Mouse (Mus musculus) heart, embryonic 10.5 days (tissue): Measurements from ENCODE around the gene Tcte1. TPM values are rescaled to one million over a fixed set of nuclear protein-coding genes. Genes with fewer than 3 reads are reported as not detected.
A peak's percentile ranks its signal among the peaks of the same experiment; 100 is the strongest.

Experiments
- DNase-seq: peaks from one replicate; pipeline ENCODE4 v3.0.0-alpha.2; 2017; ENCODE audit warnings: low spot score
- H3K27ac ChIP-seq: fragments of 300-500 bp; sonication (generic); 2 replicates; pipeline ENCODE4 v1.5.1; 2016; ENCODE audit warnings: mild to moderate bottlenecking
- H3K27me3 ChIP-seq: fragments of 300-500 bp; sonication (generic); 2 replicates; pipeline ENCODE4 v1.6.1; 2016; ENCODE audit warnings: mild to moderate bottlenecking; ENCODE audit not compliant: poor library complexity, insufficient read depth, severe bottlenecking
- H3K36me3 ChIP-seq: fragments of 300-500 bp; sonication (generic); 2 replicates; pipeline ENCODE4 v1.6.1; 2016; ENCODE audit warnings: mild to moderate bottlenecking, moderate library complexity
- H3K4me1 ChIP-seq: fragments of 300-500 bp; sonication (generic); 2 replicates; pipeline ENCODE4 v1.6.1; 2016; ENCODE audit warnings: mild to moderate bottlenecking
- H3K4me3 ChIP-seq: fragments of 300-500 bp; sonication (generic); 2 replicates; pipeline ENCODE4 v1.5.1; 2016; ENCODE audit warnings: mild to moderate bottlenecking, moderate library complexity
- H3K9me3 ChIP-seq: fragments of 300-500 bp; sonication (generic); 2 replicates; pipeline ENCODE4 v1.6.1; 2016; ENCODE audit warnings: mild to moderate bottlenecking, moderate library complexity
- WGBS: fragments of 180-500 bp; shearing (Covaris S2); methylation state at CpG from one replicate; pipeline ENCODE4 v1.1.7; 2016; 5-methylcytosine and 5-hydroxymethylcytosine counted together
- polyA plus RNA-seq: library from polyadenylated mRNA; unstranded; fragments of >200 nt; fragmentation: Nextera tagmentation; extraction: Ambion mirVana; gene quantifications from 2 replicates; pipeline ENCODE4 v1.2.1, GENCODE M21; 2016

Tcte1 gene
- polyA plus RNA-seq = 0.36 and 0.80 TPM in 2 replicates

GRCm38 (mm10) chr17:45523263-45523662, at the start of gene Tcte1:
Gene Tcte1, plus strand, starts transcription at chr17:45523434.
- peak within 1 kb of the TSS; percentile 63 for H3K4me3 ChIP-seq
- H3K9me3 ChIP-seq = no peaks in the 10 kb centered on the region
- under 1% methylated on average over 21 of the region's 21 CpGs for WGBS
- DNase-seq = no peak
- H3K27me3 ChIP-seq = peaks cover 25% of the 10 kb centered on the region
- peaks cover 28% of the 10 kb centered on the region for H3K36me3 ChIP-seq
- H3K4me1 ChIP-seq = peaks cover 55% of the 10 kb centered on the region
- peak within 1 kb of the TSS; percentile 83 for H3K27ac ChIP-seq

DNA sequence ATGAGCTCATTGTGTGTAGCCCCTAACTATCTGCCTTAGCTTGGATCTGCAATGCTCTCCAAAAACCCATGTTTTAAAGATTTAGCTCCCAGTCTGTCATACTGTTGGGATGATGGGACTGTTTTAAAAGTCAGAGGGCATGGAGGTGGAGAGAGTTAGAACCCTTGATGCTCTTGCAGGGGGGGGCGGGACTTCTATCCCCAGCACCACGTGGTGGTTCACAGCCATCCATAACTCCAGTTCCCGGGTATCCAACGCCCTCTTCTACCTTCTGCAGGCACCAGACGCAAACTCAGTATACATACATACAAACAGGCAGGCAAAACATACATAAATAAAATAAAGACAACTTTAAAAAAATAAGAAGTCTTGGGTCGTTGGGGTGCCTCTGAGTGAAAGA, 49.6 kb upstream of the Tcte1 start:
- peaks cover 10% of the 10 kb centered on the region for H3K4me1 ChIP-seq
- no peak overlapping the region for H3K4me3 ChIP-seq
- no peak overlapping the region for H3K27ac ChIP-seq
- peaks cover 52% of the 10 kb centered on the region for H3K27me3 ChIP-seq
- no peaks in the 10 kb centered on the region for H3K36me3 ChIP-seq
- no peaks in the 10 kb centered on the region for H3K9me3 ChIP-seq
- DNase-seq = no peak
- 72% methylated on average over 6 of the region's 6 CpGs for WGBS

DNA sequence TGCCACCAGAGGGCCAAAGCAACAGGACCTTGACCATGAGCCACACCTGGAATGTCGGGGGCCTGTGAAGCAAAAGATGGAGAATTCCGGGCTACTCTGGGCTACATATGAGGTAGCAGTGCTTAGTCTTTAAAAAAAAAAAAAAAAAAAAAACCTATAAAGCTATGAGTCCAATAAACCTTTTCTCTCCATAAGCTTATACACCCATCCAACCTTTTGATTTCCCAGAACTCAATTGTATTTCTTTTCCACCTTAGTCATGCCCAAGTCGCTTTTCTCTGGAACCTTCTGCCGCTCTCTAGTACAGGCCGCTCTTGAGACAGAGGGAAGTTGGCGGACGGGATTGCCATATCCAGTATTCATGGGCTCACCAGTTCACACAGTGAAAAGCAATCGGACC, 49.1 kb upstream of the Tcte1 start:
- Histone ChIP-seq H3K4me3 (peak overlapping the region; percentile 57), H3K27me3 (peaks cover 52% of the 10 kb centered on the region)
- DNase-seq = no peak

DNA sequence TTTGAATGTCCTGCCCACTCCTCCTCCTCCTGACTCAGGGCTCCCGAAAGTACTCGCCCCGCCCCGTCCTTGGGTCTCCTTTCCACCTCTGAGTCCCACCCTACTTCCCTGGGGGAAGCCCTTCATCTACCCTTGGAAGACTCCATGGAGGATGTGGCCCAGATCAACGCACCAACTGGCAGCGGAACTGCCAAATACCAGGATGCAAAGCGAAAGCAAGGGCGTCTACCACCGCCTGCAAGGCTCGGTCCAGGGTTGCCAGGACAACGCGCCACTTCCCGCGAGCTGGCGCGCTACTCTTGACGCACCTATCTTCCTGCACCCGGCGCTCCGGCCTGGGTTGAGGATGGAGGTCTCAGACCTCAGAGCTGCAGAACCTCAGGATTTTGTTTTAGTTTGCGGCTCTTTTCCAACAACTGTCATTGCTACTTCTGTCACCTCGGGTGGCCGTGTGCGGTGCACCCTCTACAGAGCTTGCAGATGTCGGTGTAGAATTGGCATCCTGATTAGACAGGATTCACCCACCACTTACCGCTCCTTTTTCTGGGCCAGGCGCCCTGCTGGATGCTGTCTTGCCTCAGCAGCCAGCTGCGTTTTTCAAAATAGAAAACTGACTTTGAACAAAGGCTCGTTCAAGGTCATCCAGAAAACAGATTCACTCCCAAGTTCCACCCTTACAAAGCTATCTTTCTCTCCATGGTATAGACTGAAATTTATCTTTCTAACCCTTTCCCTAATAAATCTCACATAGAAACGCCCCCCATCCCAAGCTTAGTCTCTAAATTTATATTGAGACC, 48.4 kb upstream of the Tcte1 start, which contains the start of gene Spats1:
Spats1 (minus strand) TSS at position 747 of the 797 bp plus-strand sequence.
- Histone ChIP-seq H3K36me3 (no peaks in the 10 kb centered on the region), H3K27me3 (peaks cover 52% of the 10 kb centered on the region), H3K9me3 (no peaks in the 10 kb centered on the region), H3K4me1 (peaks cover 10% of the 10 kb centered on the region), H3K27ac (0 out of 2 replicates have a peak within 1 kb of the TSS, but pooled peaks have one; percentile 38), H3K4me3 (peak within 1 kb of the TSS; percentile 57)
- DNase-seq = peak; percentile 82
- WGBS = 5% methylated on average over 30 of the region's 30 CpGs

More for the DNA sequence above, 49.1 kb upstream of the Tcte1 start:
- Histone ChIP-seq H3K4me1 (peaks cover 10% of the 10 kb centered on the region), H3K36me3 (no peaks in the 10 kb centered on the region), H3K27ac (no peak overlapping the region), H3K9me3 (no peaks in the 10 kb centered on the region)
- WGBS = 64% methylated on average over 8 of the region's 8 CpGs

GRCm38 (mm10) chr17:45478234-45478825, 44.9 kb upstream of the Tcte1 start:
- WGBS = 10% methylated on average over 12 of the region's 12 CpGs
- peak; percentile 90 for DNase-seq
- Histone ChIP-seq H3K4me1 (peaks cover 10% of the 10 kb centered on the region), H3K9me3 (0 out of 2 replicates have a peak, but pooled peaks cover 3% of the 10 kb centered on the region), H3K36me3 (no peaks in the 10 kb centered on the region), H3K27ac (no peak overlapping the region), H3K4me3 (no peak overlapping the region), H3K27me3 (peaks cover 47% of the 10 kb centered on the region)

DNA sequence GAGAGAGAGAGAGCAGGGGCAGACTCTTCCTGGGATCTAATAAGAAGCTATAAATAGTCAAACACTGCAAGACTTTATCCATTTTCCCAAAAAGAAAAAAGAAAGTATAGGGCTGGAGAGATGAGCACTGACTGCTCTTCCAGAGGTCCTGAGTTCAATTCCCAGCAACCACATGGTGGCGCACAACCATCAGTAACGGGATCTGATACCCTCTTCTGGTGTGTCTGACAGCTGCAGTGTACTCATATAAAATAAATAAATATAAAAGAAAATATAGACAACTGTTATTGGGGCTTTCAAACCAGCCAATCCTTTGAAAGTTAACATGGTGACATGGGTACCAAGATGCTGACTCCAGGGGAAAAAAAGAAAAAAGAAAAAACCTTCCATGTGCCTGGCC, 42.8 kb upstream of the Tcte1 start:
- no peak for DNase-seq
- Histone ChIP-seq H3K4me1 (no peaks in the 10 kb centered on the region), H3K9me3 (0 out of 2 replicates have a peak, but pooled peaks cover 3% of the 10 kb centered on the region), H3K36me3 (no peaks in the 10 kb centered on the region), H3K27me3 (peaks cover 27% of the 10 kb centered on the region), H3K4me3 (no peak overlapping the region), H3K27ac (no peak overlapping the region)
- 24% methylated on average over 2 of the region's 2 CpGs for WGBS

- Histone ChIP-seq H3K4me3 (no peak overlapping the region), H3K9me3 (0 out of 2 replicates have a peak, but pooled peaks cover 3% of the 10 kb centered on the region), H3K36me3 (no peaks in the 10 kb centered on the region), H3K27me3 (no peaks in the 10 kb centered on the region), H3K27ac (no peak overlapping the region), H3K4me1 (0 out of 2 replicates have a peak, but pooled peaks cover 5% of the 10 kb centered on the region)
- WGBS = 83% methylated on average over 7 of the region's 7 CpGs
- DNase-seq = no peak
Measured at GRCm38 (mm10) chr17:45485581-45485980, 37.7 kb upstream of the Tcte1 start.

- H3K27ac ChIP-seq = no peak overlapping the region
- WGBS = 12% methylated on average over 5 of the region's 5 CpGs
- no peak overlapping the region for H3K4me3 ChIP-seq
- no peaks in the 10 kb centered on the region for H3K9me3 ChIP-seq
- no peak for DNase-seq
- 0 out of 2 replicates have a peak, but pooled peaks cover under 1% of the 10 kb centered on the region for H3K27me3 ChIP-seq
- no peaks in the 10 kb centered on the region for H3K36me3 ChIP-seq
- 0 out of 2 replicates have a peak, but pooled peaks cover 12% of the 10 kb centered on the region for H3K4me1 ChIP-seq
Measured at GRCm38 (mm10) chr17:45487216-45487615, 36.0 kb upstream of the Tcte1 start.

DNA sequence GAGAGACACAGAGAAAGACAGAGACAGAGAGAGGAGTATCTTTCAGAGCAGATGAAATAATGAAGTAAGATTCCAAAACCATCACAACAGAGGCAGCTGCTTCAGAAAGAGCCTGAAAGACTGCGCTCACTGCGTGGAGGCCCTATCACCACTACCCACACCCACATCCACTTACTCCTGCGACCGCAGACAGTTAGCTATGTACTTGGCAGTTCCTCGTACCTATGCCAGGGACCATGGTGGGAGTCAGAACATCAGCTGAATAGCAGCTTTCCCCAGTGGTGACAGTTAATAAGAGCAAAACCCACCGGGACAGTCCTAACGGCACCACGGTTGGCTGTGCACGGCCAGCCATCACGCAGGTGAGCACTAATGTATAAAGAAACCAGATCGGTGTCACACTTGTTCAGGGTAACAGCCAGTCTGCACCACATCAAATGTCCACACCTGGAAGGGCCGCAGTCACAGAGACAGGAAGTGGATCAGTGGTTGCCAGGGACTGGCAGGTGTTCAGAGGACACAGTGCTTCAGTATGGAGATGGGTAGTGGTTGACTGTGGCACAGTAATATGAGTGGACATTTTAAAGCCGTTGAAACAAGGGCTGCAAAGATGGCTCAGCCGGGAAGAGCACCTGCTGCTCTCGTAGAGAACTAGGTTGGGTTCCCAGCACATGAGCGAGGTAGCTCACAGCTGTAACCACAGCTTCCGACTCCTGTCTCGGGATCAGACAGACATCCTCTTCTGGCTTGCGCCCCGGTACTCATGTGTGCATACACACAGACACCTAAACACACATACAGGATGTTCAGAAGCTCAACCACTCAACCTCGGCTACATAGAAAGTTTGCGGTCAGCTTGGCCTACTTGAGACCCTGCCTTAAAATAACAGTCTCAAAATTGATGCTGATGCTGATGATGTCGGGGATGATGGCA, 34.6 kb upstream of the Tcte1 start:
- Histone ChIP-seq H3K27ac (no peak overlapping the region), H3K4me1 (0 out of 2 replicates have a peak, but pooled peaks cover 12% of the 10 kb centered on the region), H3K27me3 (peaks cover 7% of the 10 kb centered on the region; the same call in 1 of the 2 replicates), H3K36me3 (no peaks in the 10 kb centered on the region), H3K4me3 (no peak overlapping the region), H3K9me3 (no peaks in the 10 kb centered on the region)
- DNase-seq = no peak
- 83% methylated on average over 23 of the region's 23 CpGs for WGBS

DNA sequence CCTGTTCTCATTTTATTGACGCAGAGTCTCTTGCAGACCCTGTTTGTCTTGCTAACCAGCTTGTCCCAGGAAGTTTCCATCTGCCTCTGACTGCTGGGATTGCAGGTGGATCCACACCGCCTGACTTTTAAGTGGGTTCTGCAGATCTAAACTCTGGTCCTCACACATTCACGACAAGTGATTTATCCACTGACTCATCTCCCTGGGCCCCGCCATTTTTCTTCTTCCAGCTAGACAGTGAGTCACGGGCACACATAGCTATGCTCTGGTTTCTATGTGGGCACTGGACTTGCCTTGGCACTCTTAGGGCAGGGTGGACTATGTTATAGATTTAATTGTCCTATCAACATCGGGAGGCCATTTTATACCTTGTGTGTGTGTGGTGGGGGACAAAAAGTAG, 33.5 kb upstream of the Tcte1 start:
- no peak for DNase-seq
- 81% methylated on average over 6 of the region's 6 CpGs for WGBS
- no peaks in the 10 kb centered on the region for H3K36me3 ChIP-seq
- H3K27ac ChIP-seq = no peak overlapping the region
- 0 out of 2 replicates have a peak, but pooled peaks cover 12% of the 10 kb centered on the region for H3K4me1 ChIP-seq
- H3K4me3 ChIP-seq = no peak overlapping the region
- H3K27me3 ChIP-seq = peaks cover 7% of the 10 kb centered on the region; the same call in 1 of the 2 replicates
- no peaks in the 10 kb centered on the region for H3K9me3 ChIP-seq

GRCm38 (mm10) chr17:45490532-45491154, 32.6 kb upstream of the Tcte1 start:
- H3K27ac ChIP-seq = no peak overlapping the region
- WGBS = 60% methylated on average over 13 of the region's 13 CpGs
- no peaks in the 10 kb centered on the region for H3K36me3 ChIP-seq
- H3K9me3 ChIP-seq = no peaks in the 10 kb centered on the region
- peaks cover 17% of the 10 kb centered on the region; the same call in 1 of the 2 replicates for H3K4me1 ChIP-seq
- DNase-seq = no peak
- H3K4me3 ChIP-seq = no peak overlapping the region
- H3K27me3 ChIP-seq = peaks cover 13% of the 10 kb centered on the region; the same call in 1 of the 2 replicates

GRCm38 (mm10) chr17:45495398-45495797, 27.8 kb upstream of the Tcte1 start:
- no peak overlapping the region for H3K4me3 ChIP-seq
- H3K9me3 ChIP-seq = no peaks in the 10 kb centered on the region
- no peak for DNase-seq
- peaks cover 14% of the 10 kb centered on the region; the same call in 1 of the 2 replicates for H3K27me3 ChIP-seq
- H3K36me3 ChIP-seq = no peaks in the 10 kb centered on the region
- peaks cover 16% of the 10 kb centered on the region for H3K4me1 ChIP-seq
- no peak overlapping the region for H3K27ac ChIP-seq
- WGBS = 75% methylated on average over 11 of the region's 11 CpGs
